Mouse (Mus musculus): ENCODE measurements around the gene Gm3411. TPM values are rescaled to one million over a fixed set of nuclear protein-coding genes. Genes with fewer than 3 reads are reported as not detected.
"Not testable (repeated sequence)": the region's sequence is repeated elsewhere in the genome, so short reads cannot be mapped to it uniquely, and the experiment has no call there.

The Gm3411 gene
- 2.6 and 3.1 TPM in 2 replicates for polyA plus RNA-seq (2012; rRNA removed)

DNA sequence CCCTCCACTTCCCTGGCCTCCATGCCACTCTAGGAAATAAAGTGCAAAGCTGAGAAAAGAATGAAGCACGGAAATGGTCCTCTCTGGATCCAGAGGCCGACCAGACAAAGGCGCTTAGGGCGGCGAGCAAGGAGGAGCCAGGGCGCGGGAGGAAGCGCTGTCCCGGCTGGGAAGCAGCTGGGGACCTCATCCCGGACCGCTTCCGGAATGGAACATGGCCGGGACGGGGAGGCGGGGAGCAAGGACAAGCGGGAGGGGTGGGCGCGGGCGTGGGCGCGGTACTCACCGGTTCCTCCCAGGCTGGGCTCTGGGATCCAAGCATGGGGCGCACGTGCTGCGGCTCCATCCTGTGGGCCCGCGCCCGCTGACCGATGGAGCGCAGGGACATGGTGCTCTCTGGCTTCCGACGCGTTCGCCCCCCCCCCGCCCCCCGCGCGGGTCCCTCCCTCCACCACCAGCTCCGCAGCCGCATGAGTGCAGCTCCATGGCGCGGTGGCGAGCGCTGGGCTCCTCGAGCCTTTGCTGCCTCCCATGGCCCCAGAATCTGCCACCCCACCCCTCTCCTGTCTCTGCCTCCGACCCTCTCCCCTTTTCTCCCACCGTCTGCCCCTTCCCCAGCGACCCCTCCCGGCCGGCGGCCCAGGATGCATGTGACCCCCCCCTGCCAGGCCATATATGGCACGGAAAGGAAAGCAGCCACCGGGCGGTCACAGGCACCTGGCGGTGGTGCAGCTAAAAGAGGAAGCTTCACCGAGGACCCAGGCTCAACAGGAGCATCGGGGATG is at the start of gene Gm3411:
TSS of gene Gm3411 (minus strand) at position 320 of the 785 bp plus-strand sequence.
- DNase-seq (ENCODE audit: low read depth): peak; percentile 67

GRCm38 (mm10) chr14:6304743-6305142 is 17.7 kb upstream of the Gm3411 start, which contains the start of gene Gm21103:
TSS of gene Gm21103 (minus strand) at chr14:6304843.
- DNase-seq (ENCODE audit: low read depth): not testable (repeated sequence)

GRCm38 (mm10) chr14:6219192-6219591 is 67.9 kb downstream of the Gm3411 start, which contains the start of gene Gm21560:
TSS of gene Gm21560 (minus strand) at chr14:6219292.
- DNase-seq (ENCODE audit: low read depth): not testable (repeated sequence)

Other genes starting within 250 kb of the Gm3411 start
- not detected in 2 replicates for gene Gm6337, start 229.0 kb downstream of the Gm3411 start, polyA plus RNA-seq (2012; rRNA removed)
- 3.6 and 4.0 TPM in 2 replicates for gene Gm8206, start 193.3 kb downstream of the Gm3411 start, polyA plus RNA-seq (2012; rRNA removed)
- gene Gm3468, start 178.6 kb downstream of the Gm3411 start, polyA plus RNA-seq (2012; rRNA removed): 7.8 and 8.5 TPM in 2 replicates
- gene Gm3476, start 161.4 kb downstream of the Gm3411 start, polyA plus RNA-seq (2012; rRNA removed): not detected in 2 replicates
- gene Gm21560, start 68.0 kb downstream of the Gm3411 start, polyA plus RNA-seq (2012; rRNA removed): not detected in 2 replicates
- gene Gm21103, start 17.6 kb upstream of the Gm3411 start, polyA plus RNA-seq (2012; rRNA removed): 0.36 TPM in 1 of 2 replicates, not detected in the other
- gene Gm3618, start 56.4 kb upstream of the Gm3411 start, polyA plus RNA-seq (2012; rRNA removed): not detected in 2 replicates
- gene Gm16440, start 103.1 kb upstream of the Gm3411 start, polyA plus RNA-seq (2012; rRNA removed): not detected in 2 replicates
- gene Gm3591, start 125.2 kb upstream of the Gm3411 start, polyA plus RNA-seq (2012; rRNA removed): 5.3 and 6.8 TPM in 2 replicates
- not detected in 2 replicates for gene Gm3594, start 157.4 kb upstream of the Gm3411 start, polyA plus RNA-seq (2012; rRNA removed)